Mouse (Mus musculus) neural tube, embryonic 12.5 days (tissue): Measurements from ENCODE around the gene Tgfbr1. TPM values are rescaled to one million over a fixed set of nuclear protein-coding genes. Genes with fewer than 3 reads are reported as not detected.

Experiments
- ATAC-seq: fragments of 200-750 bp; cut with Nextera tagmentation; 2 replicates; pipeline ENCODE4 v1.8.0; 2017; ENCODE audit warnings: low read depth, mild to moderate bottlenecking, moderate TSS enrichment, moderate library complexity; ENCODE audit not compliant: low FRiP score
- H3K27ac ChIP-seq: fragments of 300-500 bp; sonication (generic); 2 replicates; pipeline ENCODE4 v1.5.1; 2016
- H3K27me3 ChIP-seq: fragments of 300-500 bp; sonication (generic); replicated peaks from 2 replicates; pipeline ENCODE4 v1.6.1; 2016; ENCODE audit warnings: mild to moderate bottlenecking
- H3K36me3 ChIP-seq: fragments of 300-500 bp; sonication (generic); 2 replicates; pipeline ENCODE4 v1.6.1; 2016; ENCODE audit warnings: mild to moderate bottlenecking
- H3K4me1 ChIP-seq: fragments of 300-500 bp; sonication (generic); 2 replicates; pipeline ENCODE4 v1.6.1; 2016
- H3K4me2 ChIP-seq: fragments of 300-500 bp; sonication (generic); replicated peaks from 2 replicates; pipeline ENCODE4 v1.6.1; 2016; ENCODE audit warnings: mild to moderate bottlenecking
- H3K4me3 ChIP-seq: fragments of 300-500 bp; sonication (generic); 2 replicates; pipeline ENCODE4 v1.5.1; 2016
- H3K9ac ChIP-seq: fragments of 300-500 bp; sonication (generic); 2 replicates; pipeline ENCODE4 v1.6.1; 2016; ENCODE audit warnings: mild to moderate bottlenecking
- H3K9me3 ChIP-seq: fragments of 300-500 bp; sonication (generic); 2 replicates; pipeline ENCODE4 v1.6.1; 2016; ENCODE audit warnings: mild to moderate bottlenecking
- WGBS: fragments of 180-500 bp; shearing (Covaris S2); methylation state at CpG from one replicate; pipeline ENCODE4 v1.1.7; 2016; 5-methylcytosine and 5-hydroxymethylcytosine counted together
- polyA plus RNA-seq: library from polyadenylated mRNA; unstranded; fragments of >200 nt; fragmentation: Nextera tagmentation; extraction: Ambion mirVana; gene quantifications from 2 replicates; pipeline ENCODE4 v1.2.1, GENCODE M21; 2016

Gene Tgfbr1
- polyA plus RNA-seq, 1 experiment from 2014 or later: 85.4 TPM

DNA sequence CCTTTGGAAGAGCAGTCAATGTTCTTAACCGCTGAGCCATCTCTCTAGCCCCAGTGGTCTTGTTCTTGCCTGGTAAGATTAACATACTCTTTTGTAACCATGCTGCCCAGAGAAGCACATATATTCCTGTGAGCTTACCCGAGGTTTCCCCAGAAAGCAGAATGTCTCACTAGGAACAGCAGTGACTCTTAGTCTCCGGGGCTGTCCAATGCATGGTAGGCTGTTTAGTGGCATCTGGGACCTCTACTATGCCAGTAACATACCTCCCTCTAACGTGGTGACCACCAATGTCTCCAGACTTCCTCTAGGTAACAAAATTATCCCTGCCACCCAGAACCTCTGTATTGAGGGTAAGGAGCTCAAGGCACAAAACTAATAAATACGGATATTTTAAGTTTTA is 78.1 kb downstream of the Tgfbr1 start:
- Histone ChIP-seq H3K9me3 (no peaks in the 10 kb centered on the region), H3K36me3 (no peaks in the 10 kb centered on the region), H3K27me3 (no peaks in the 10 kb centered on the region), H3K4me2 (no peak overlapping the region), H3K4me1 (0 out of 2 replicates have a peak, but pooled peaks cover 7% of the 10 kb centered on the region), H3K9ac (no peak overlapping the region), H3K27ac (no peak overlapping the region), H3K4me3 (no peak overlapping the region)
- no peak for ATAC-seq
- 87% methylated on average over 5 of the region's 5 CpGs for WGBS

DNA sequence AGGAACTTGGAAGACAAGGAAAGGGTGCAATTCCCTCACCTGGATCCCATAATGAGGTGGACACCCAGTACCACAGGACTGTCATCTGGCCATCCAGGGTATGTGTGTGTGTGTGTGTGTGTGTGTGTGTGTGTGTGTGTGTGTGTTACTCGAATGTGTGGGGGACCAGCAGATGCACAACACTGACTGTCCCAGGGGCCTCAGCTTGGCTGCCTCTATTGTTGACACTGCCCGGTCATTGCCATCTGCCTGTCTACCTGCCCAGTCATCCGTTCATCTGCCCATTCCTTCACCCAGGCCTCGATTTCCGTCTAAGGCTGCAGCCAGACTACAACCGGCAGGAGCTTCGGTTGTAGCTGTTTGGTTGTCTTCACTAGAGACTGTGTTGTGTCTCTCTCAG is 79.7 kb downstream of the Tgfbr1 start:
- no peaks in the 10 kb centered on the region for H3K9me3 ChIP-seq
- 82% methylated on average over 7 of the region's 7 CpGs for WGBS
- ATAC-seq: no peak

DNA sequence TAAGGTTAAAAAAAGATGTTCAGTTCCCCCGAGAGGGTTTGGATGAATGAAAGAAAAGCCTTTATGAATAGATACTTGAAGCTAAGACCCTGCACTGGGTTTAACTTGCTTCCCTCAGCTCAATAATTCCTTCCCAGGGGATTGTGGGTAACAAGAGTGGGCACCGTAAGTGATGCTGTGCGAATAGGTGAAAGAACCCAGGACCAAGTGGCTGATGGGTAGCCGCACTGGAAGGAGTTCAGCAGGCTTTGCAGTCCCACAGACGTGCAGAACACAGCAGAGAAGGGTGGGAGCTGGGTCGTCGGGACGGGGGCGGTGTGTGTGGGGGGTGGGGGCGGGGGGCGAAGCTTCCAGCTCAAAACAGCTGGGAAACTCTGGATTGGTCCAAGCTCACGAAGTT is 82.1 kb downstream of the Tgfbr1 start:
- H3K4me3 ChIP-seq: no peak overlapping the region
- WGBS: 73% methylated on average over 12 of the region's 12 CpGs
- ATAC-seq: no peak
- no peaks in the 10 kb centered on the region for H3K27me3 ChIP-seq
- no peak overlapping the region for H3K27ac ChIP-seq
- H3K4me2 ChIP-seq: no peak overlapping the region
- H3K9ac ChIP-seq: no peak overlapping the region
- no peaks in the 10 kb centered on the region for H3K36me3 ChIP-seq
- H3K4me1 ChIP-seq: peaks cover 16% of the 10 kb centered on the region
- H3K9me3 ChIP-seq: no peaks in the 10 kb centered on the region

More for the DNA sequence above, 79.7 kb downstream of the Tgfbr1 start:
- Histone ChIP-seq H3K4me3 (no peak overlapping the region), H3K4me2 (no peak overlapping the region), H3K36me3 (no peaks in the 10 kb centered on the region), H3K4me1 (peaks cover 13% of the 10 kb centered on the region), H3K9ac (no peak overlapping the region), H3K27ac (no peak overlapping the region), H3K27me3 (no peaks in the 10 kb centered on the region)

DNA sequence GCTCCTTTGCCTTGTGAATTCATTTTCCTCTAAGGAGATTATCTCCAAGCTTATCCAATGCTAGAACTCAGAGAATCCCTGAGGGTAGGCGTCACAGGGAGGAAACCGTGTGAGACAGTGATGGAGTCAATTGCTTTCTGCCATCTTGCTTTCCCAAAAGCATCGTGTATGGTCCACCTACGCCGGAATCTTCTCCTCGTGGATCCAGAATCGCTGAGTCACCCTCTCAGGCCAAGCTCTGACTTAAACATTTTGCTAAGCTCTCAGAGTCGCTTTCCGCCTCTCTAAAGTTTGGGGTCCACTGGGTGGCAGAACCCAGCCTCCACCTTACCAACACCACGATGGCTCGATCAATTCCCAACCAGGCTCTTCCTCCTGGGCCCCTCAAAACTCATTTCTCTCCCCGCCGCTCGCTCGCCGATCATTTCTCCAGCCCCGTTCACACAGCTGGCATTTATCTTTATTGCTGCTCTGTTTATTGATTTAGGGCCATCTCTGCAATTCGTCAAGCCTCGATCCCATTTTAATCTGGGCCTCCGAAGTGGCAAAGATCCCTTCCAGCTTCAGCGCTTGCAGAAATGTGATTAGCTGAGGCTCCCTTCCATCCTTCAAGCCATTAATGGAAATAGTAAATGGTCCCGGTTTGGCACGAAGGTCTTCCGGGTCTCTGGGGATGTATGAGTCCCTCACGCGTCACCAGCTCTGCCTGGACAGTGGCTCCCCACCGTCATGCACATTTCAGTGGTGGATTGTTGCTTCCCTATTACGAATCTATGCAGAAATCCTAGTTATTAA is 82.7 kb downstream of the Tgfbr1 start:
- Histone ChIP-seq H3K27me3 (no peaks in the 10 kb centered on the region), H3K4me2 (0 out of 2 replicates have a peak overlapping the region, but pooled peaks have one; percentile 9), H3K9ac (no peak overlapping the region), H3K4me3 (no peak overlapping the region), H3K4me1 (peaks cover 16% of the 10 kb centered on the region), H3K9me3 (no peaks in the 10 kb centered on the region), H3K36me3 (no peaks in the 10 kb centered on the region), H3K27ac (no peak overlapping the region)
- ATAC-seq: no peak
- WGBS: 56% methylated on average over 28 of the region's 28 CpGs

DNA sequence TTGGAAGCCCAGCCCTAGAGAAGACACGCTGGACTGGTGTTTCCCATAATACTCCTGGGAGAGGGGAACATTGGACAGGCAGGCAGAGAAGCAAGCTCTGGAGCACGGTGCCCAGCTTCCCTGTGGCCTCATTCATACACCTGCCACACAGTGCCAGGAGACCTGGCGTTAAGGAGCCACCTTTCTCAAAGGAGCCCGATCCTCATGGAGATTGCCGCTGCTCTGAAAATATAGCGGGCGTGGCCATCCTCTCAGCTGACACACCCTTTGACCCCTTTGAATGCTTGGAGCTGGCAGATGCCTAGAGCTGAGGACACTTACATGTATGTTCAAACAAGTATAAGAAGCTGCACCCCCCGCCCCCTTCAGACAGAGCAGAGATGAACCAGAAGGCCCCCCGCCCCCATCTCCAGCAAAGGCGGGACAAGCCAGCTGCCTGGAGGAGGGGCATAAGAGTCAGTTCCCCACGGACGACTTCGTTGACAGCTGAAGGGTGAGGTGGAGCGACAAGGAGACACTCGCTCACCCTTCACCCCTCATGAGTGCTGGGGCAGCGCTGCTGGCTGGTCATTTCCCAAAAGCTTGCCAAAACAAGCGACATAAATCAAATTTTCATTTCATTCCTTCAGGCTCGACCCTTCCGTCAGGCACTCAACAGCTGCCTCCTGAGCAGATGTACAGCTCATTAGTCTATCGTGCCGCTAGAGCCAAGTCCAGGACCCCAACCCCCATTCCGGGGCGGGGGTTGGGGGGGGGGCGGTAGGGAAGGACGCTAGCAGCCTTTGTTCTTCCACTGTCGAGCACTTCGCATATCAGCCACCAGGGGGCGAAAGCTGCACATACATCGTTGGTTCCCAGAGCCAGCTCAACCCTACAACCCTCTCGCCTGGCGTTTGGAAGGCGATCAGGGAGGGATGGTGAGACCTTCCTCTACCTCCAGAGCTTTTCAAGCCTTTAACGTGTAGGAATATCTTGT is 84.6 kb downstream of the Tgfbr1 start:
- Histone ChIP-seq H3K9ac (peak overlapping the region; percentile 65), H3K4me2 (peak overlapping the region; percentile 79), H3K36me3 (no peaks in the 10 kb centered on the region), H3K27me3 (no peaks in the 10 kb centered on the region), H3K27ac (peak overlapping the region; percentile 46; the same call in 1 of the 2 replicates), H3K4me1 (peaks cover 16% of the 10 kb centered on the region), H3K9me3 (no peaks in the 10 kb centered on the region), H3K4me3 (peak overlapping the region; percentile 43)
- under 1% methylated on average over 33 of the region's 33 CpGs for WGBS
- ATAC-seq: peak; percentile 84

DNA sequence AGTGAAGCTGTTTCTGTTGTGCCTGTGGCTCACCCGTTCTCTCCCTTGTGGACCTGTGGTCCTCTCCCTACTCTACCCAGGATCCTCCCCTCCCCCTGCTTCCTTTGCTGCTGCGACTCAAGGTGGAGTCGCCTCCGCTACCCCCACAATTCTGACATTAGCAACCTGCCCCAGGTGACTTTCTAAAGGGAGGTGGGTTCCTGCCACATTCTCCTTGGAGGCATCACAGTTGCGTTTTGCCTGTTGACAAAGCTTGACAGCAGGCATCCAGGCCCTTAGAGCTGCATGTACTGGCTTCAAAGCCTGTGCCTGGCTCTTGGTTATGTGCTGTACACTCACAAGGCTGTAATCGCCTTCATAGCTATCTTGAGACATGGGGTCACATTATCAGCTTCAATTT is 85.9 kb downstream of the Tgfbr1 start:
- no peaks in the 10 kb centered on the region for H3K9me3 ChIP-seq
- ATAC-seq: no peak
- no peaks in the 10 kb centered on the region for H3K36me3 ChIP-seq
- peaks cover 16% of the 10 kb centered on the region for H3K4me1 ChIP-seq
- no peak overlapping the region for H3K4me2 ChIP-seq
- 75% methylated on average over 6 of the region's 6 CpGs for WGBS
- no peaks in the 10 kb centered on the region for H3K27me3 ChIP-seq
- H3K9ac ChIP-seq: no peak overlapping the region
- H3K4me3 ChIP-seq: no peak overlapping the region
- H3K27ac ChIP-seq: no peak overlapping the region

DNA sequence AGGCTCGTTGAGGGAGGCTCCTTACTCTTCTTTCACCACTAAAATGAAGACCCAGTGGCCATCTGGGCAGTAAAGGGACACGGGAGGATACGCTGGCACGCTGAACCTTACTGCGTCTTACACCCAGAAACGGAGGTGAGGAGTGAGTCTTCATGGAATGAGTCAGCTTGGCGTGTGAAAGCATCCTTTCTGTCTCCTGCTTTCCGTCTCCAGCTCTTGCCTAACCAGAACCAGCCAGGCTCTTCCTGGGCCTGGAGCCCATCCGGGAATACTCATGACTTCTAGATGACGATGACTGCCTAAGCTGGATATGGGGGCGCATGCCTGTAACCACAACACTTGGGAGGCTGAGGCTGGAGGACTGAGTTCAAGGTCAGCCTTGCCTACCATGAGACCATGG is 87.9 kb downstream of the Tgfbr1 start:
- H3K9me3 ChIP-seq: no peaks in the 10 kb centered on the region
- 89% methylated on average over 11 of the region's 11 CpGs for WGBS
- no peaks in the 10 kb centered on the region for H3K36me3 ChIP-seq
- peaks cover 10% of the 10 kb centered on the region for H3K4me1 ChIP-seq
- no peak for ATAC-seq
- no peak overlapping the region for H3K27ac ChIP-seq
- H3K4me2 ChIP-seq: no peak overlapping the region
- no peak overlapping the region for H3K4me3 ChIP-seq
- H3K27me3 ChIP-seq: no peaks in the 10 kb centered on the region
- no peak overlapping the region for H3K9ac ChIP-seq

DNA sequence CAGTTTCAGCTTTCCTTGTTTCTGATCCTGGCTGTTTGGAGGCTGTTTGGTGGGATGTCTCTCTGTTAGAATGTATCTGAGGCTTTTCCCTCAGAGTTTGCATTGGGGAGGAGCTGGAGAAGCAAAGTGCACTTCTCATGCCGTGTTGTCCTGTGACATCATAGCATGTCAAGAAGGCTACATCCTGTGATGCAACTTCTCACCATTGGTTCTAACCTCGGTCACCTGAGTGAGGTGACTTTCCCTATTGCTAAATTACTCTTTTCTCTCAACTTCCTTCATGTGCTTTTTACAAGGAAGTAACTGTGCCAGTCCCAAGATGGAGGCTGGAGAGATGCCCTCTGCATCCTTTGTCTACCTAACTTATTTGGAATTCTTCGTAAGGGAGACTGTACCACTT is 95.5 kb downstream of the Tgfbr1 start:
- Histone ChIP-seq H3K27ac (no peak overlapping the region), H3K4me2 (no peak overlapping the region), H3K9ac (no peak overlapping the region), H3K27me3 (no peaks in the 10 kb centered on the region), H3K36me3 (no peaks in the 10 kb centered on the region), H3K9me3 (no peaks in the 10 kb centered on the region), H3K4me3 (no peak overlapping the region), H3K4me1 (no peaks in the 10 kb centered on the region; the same call in 1 of the 2 replicates)
- ATAC-seq: no peak
- 88% methylated on average over 3 of the region's 3 CpGs for WGBS

DNA sequence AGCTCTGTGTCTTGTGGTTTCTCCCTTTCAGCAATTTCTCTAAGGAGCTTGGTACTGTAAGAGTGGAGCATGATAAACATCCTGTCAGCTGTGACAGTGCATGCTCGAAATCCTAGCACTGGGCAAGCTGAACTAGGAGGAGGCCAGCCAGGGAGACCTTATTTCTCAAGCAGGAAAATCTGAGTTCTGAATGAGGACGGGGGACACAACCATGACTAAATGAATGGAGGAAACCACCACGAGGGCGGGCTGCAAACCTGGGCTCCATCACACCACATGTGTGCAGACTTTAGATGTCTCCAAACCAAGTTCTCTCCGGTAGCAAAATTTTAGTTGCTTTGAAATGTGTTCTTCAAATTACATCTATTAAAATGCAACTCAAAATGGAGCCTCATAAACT is 96.1 kb downstream of the Tgfbr1 start:
- Histone ChIP-seq H3K36me3 (no peaks in the 10 kb centered on the region), H3K27me3 (no peaks in the 10 kb centered on the region), H3K4me3 (no peak overlapping the region), H3K27ac (no peak overlapping the region), H3K4me1 (no peaks in the 10 kb centered on the region; the same call in 1 of the 2 replicates), H3K9ac (no peak overlapping the region), H3K9me3 (no peaks in the 10 kb centered on the region), H3K4me2 (no peak overlapping the region)
- WGBS: 43% methylated on average over 5 of the region's 5 CpGs
- ATAC-seq: no peak

DNA sequence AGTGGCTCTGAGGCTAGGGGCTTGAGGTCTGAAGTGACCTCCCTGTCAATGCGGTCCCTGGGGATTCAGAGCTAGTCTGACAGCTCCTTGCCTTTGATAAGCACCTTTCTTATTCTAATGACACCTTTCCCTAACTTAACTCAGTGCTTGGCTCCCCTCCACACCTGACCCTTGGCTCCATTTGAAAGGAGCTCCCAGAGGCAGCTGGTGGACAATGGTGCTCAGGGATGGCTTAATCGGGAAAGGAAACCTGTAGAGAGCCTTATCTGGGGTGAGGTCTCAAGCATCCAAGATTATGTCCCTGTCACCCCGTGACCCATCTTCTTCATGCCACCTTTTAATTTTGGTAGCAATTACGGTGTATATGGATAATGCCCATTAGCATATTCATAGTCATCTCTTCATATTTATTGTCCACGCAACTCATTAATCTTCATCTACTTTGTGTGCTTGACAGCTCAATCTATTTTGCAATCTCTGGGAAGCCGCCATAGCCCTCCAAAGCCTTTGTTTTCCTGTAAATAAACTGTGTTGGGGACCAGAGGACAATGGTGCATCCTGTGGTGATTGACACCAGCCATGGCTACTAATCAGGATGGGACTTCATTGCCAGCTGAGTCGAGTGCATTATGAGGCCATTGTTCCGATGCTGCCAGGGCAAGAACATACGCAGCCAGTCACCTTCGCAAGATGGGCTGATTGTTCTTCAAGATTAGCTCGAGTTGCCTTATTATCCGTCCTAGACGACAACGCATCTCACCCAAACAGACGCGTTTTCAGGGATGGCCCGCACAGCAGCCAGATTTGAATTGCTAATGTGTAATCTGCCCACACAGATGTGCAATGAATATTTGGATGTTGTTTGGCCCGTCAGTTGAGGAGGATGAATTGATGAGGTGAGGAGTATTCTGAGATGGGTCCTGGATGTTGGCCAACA is 96.8 kb downstream of the Tgfbr1 start:
- WGBS: 18% methylated on average over 18 of the region's 18 CpGs
- no peak overlapping the region for H3K27ac ChIP-seq
- no peak overlapping the region; the same call in 1 of the 2 replicates for H3K4me2 ChIP-seq
- H3K36me3 ChIP-seq: no peaks in the 10 kb centered on the region
- no peaks in the 10 kb centered on the region for H3K9me3 ChIP-seq
- no peaks in the 10 kb centered on the region for H3K27me3 ChIP-seq
- no peaks in the 10 kb centered on the region; the same call in 1 of the 2 replicates for H3K4me1 ChIP-seq
- ATAC-seq: peak; percentile 53; the same call in 1 of the 2 replicates
- no peak overlapping the region for H3K4me3 ChIP-seq
- no peak overlapping the region for H3K9ac ChIP-seq
